Mouse (Mus musculus): Measurements from ENCODE around the gene N4bp2l1. TPM values are rescaled to one million over a fixed set of nuclear protein-coding genes. Genes with fewer than 3 reads are reported as not detected.
"Not testable (repeated sequence)": the region's sequence is repeated elsewhere in the genome, so short reads cannot be mapped to it uniquely, and the experiment has no call there.

Gene N4bp2l1
- 2.8 and 3.9 TPM in 2 replicates for polyA plus RNA-seq (2014; fragmentation: Nextera tagmentation; extraction: Ambion mirVana)

DNA sequence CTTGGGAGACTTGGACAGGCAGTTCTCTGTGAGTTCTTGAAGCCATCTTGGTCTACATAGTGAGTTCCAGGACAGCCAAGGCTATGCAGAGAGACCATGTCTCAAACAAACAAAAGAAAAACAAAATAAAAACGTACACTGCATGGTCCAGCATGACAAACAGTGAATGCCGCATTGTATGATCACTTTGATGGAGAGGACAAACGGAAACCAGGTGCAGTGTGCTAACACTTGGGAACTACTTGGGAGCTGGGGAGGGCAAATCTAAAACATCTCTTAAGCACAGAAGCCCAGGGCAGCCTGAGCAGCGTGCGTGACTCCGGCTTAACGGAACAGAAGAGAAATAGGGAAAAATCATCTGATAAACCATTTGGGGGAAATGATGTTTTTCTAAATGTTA, at the start of gene N4bp2l1:
TSS of gene N4bp2l1 (minus strand) at position 101 of the 400 bp plus-strand sequence.
- H3K36me3 ChIP-seq (ENCODE audit: control insufficient read depth, insufficient read depth, low read length), result no peaks in the 10 kb centered on the region
- peaks cover 18% of the 10 kb centered on the region for H3K27me3 ChIP-seq (ENCODE audit: control insufficient read depth, insufficient read depth, low read length)
- no peak within 1 kb of the TSS for H3K4me3 ChIP-seq (ENCODE audit: low read depth, low read length)
- DNase-seq (ENCODE audit: low spot score) (no peak), ATAC-seq (ENCODE audit: low FRiP score) (no peak)
- H3K4me2 ChIP-seq (replicated peaks; ENCODE audit: low read depth, low read length), result no peak within 1 kb of the TSS
- H3K9me3 ChIP-seq (ENCODE audit: control insufficient read depth, low read length), result no peaks in the 10 kb centered on the region
- peaks cover 7% of the 10 kb centered on the region; the same call in 1 of the 2 replicates for H3K4me1 ChIP-seq (replicated peaks; ENCODE audit: control insufficient read depth, insufficient read depth, low read length)
- WGBS, result 87% methylated on average over 7 of the region's 7 CpGs
- H3K9ac ChIP-seq (ENCODE audit: low read depth, low read length), result no peak within 1 kb of the TSS
- H3K27ac ChIP-seq (ENCODE audit: low read depth, low read length), result no peak within 1 kb of the TSS

DNA sequence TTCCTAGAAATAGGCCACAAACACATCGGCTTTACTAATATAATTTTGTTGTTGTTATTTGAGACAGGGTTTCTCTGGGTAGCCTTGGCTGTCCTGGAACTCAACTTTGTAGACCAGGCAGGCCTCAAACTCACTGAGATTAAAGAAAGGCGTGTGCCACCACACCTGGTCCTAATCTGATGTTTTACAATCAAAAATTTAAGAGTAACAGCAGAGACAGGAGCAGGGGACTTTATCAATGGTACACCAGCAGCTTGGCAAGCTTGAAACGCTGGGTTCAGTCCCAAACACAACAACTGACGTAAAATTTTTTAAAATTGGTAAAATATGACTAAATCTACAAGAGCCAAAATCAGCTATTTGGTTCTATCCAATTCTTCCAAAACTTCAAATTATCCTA, 47.9 kb upstream of the N4bp2l1 start:
- Histone ChIP-seq H3K27me3 (ENCODE audit: control insufficient read depth, insufficient read depth, low read length) (no peaks in the 10 kb centered on the region), H3K9ac (ENCODE audit: low read depth, low read length) (no peak overlapping the region), H3K9me3 (ENCODE audit: control insufficient read depth, low read length) (no peaks in the 10 kb centered on the region), H3K27ac (ENCODE audit: low read depth, low read length) (no peak overlapping the region), H3K4me1 (replicated peaks; ENCODE audit: control insufficient read depth, insufficient read depth, low read length) (no peaks in the 10 kb centered on the region), H3K4me2 (replicated peaks; ENCODE audit: low read depth, low read length) (no peak overlapping the region), H3K36me3 (ENCODE audit: control insufficient read depth, insufficient read depth, low read length) (no peaks in the 10 kb centered on the region), H3K4me3 (ENCODE audit: low read depth, low read length) (no peak overlapping the region)
- DNase-seq (ENCODE audit: low spot score) (no peak), ATAC-seq (ENCODE audit: low FRiP score) (no peak)
- WGBS, result 89% methylated on average over 4 of the region's 4 CpGs

GRCm38 (mm10) chr5:150643390-150643789, 46.4 kb upstream of the N4bp2l1 start:
- H3K9me3 ChIP-seq (ENCODE audit: control insufficient read depth, low read length); H3K4me2 ChIP-seq (replicated peaks; ENCODE audit: low read depth, low read length); H3K27ac ChIP-seq (ENCODE audit: low read depth, low read length); DNase-seq (ENCODE audit: low spot score); ATAC-seq (ENCODE audit: low FRiP score); H3K4me1 ChIP-seq (replicated peaks; ENCODE audit: control insufficient read depth, insufficient read depth, low read length); H3K4me3 ChIP-seq (ENCODE audit: low read depth, low read length); H3K27me3 ChIP-seq (ENCODE audit: control insufficient read depth, insufficient read depth, low read length); H3K36me3 ChIP-seq (ENCODE audit: control insufficient read depth, insufficient read depth, low read length); H3K9ac ChIP-seq (ENCODE audit: low read depth, low read length): not testable (repeated sequence)
- 96% methylated on average over 4 of the region's 4 CpGs for whole genome bisulfite sequencing

DNA sequence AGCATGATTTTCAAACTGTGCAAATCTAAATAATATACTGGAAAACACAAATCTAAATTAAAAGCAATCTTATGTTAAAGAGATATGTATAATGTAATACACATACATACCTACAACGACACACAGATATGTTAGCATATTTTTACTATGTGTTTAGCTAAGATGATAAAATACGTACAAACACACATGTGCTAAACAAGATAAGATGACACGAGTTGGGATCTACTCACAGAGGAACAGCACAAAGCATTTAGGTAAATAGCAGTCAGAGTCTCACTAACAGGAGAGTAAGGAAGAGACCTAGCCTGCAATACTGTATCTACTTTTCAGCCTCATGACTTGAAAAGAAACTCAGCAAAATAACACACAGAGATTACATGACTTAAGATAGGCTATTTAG, 44.5 kb upstream of the N4bp2l1 start:
- Histone ChIP-seq H3K27ac (ENCODE audit: low read depth, low read length) (no peak overlapping the region), H3K9me3 (ENCODE audit: control insufficient read depth, low read length) (no peaks in the 10 kb centered on the region), H3K4me1 (replicated peaks; ENCODE audit: control insufficient read depth, insufficient read depth, low read length) (no peaks in the 10 kb centered on the region), H3K27me3 (ENCODE audit: control insufficient read depth, insufficient read depth, low read length) (no peaks in the 10 kb centered on the region), H3K4me2 (replicated peaks; ENCODE audit: low read depth, low read length) (no peak overlapping the region), H3K4me3 (ENCODE audit: low read depth, low read length) (no peak overlapping the region), H3K9ac (ENCODE audit: low read depth, low read length) (no peak overlapping the region), H3K36me3 (ENCODE audit: control insufficient read depth, insufficient read depth, low read length) (no peaks in the 10 kb centered on the region)
- ATAC-seq (ENCODE audit: low FRiP score), result no peak
- WGBS, result 90% methylated on average over 3 of the region's 3 CpGs
- DNase-seq (ENCODE audit: low spot score), result no peak

DNA sequence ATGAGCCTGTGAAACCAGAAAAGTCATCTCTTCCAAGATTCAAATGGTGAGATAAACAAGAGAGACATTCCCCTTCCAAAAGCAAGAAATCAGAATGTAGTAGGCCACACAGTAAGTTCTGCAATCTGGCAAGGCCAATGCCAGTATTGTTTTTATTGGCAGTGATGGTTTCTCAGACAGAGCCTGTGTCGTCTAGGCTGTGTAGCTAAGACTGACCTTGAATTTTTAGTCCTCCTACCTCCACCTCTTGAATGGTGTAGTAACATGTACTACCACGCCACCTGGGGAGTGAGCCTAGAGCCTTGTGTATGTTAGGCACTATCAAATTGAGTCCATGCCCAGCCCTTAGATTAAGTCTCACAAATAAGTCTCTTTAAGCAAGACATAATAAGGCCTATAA, 32.7 kb upstream of the N4bp2l1 start:
- H3K4me2 ChIP-seq (replicated peaks; ENCODE audit: low read depth, low read length), result no peak overlapping the region
- 89% methylated on average over 2 of the region's 2 CpGs for WGBS
- no peak for ATAC-seq (ENCODE audit: low FRiP score)
- H3K27me3 ChIP-seq (ENCODE audit: control insufficient read depth, insufficient read depth, low read length), result no peaks in the 10 kb centered on the region
- no peak overlapping the region for H3K27ac ChIP-seq (ENCODE audit: low read depth, low read length)
- no peak for DNase-seq (ENCODE audit: low spot score)
- H3K9me3 ChIP-seq (ENCODE audit: control insufficient read depth, low read length), result no peaks in the 10 kb centered on the region
- no peak overlapping the region for H3K4me3 ChIP-seq (ENCODE audit: low read depth, low read length)
- no peaks in the 10 kb centered on the region for H3K4me1 ChIP-seq (replicated peaks; ENCODE audit: control insufficient read depth, insufficient read depth, low read length)
- no peaks in the 10 kb centered on the region for H3K36me3 ChIP-seq (ENCODE audit: control insufficient read depth, insufficient read depth, low read length)
- no peak overlapping the region for H3K9ac ChIP-seq (ENCODE audit: low read depth, low read length)

DNA sequence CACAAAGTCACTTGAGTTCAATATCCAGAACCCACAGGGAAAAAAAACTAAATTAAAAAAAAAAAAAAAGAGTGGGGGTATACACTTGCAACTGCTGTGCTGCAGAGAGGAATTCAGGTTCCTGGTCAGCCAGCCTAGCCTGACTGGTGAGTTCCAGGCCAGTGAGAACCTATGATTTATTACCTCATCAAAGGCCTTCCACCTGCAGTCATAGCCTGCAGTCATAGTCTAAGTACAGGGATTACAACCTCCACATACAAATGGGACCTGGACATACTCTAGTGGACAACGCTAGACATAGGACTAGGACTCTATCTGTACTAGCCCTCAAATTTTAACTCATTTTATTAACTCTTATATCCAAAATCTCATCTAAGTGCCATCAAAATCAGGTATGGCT, 32.3 kb upstream of the N4bp2l1 start:
- H3K4me2 ChIP-seq (replicated peaks; ENCODE audit: low read depth, low read length), result no peak overlapping the region
- no peak overlapping the region for H3K27ac ChIP-seq (ENCODE audit: low read depth, low read length)
- H3K27me3 ChIP-seq (ENCODE audit: control insufficient read depth, insufficient read depth, low read length), result no peaks in the 10 kb centered on the region
- H3K4me1 ChIP-seq (replicated peaks; ENCODE audit: control insufficient read depth, insufficient read depth, low read length), result no peaks in the 10 kb centered on the region
- H3K9ac ChIP-seq (ENCODE audit: low read depth, low read length), result no peak overlapping the region
- no peaks in the 10 kb centered on the region for H3K9me3 ChIP-seq (ENCODE audit: control insufficient read depth, low read length)
- no peak for DNase-seq (ENCODE audit: low spot score)
- H3K36me3 ChIP-seq (ENCODE audit: control insufficient read depth, insufficient read depth, low read length), result no peaks in the 10 kb centered on the region
- WGBS, result 93% methylated on average over 1 of the region's 1 CpGs
- no peak for ATAC-seq (ENCODE audit: low FRiP score)
- no peak overlapping the region for H3K4me3 ChIP-seq (ENCODE audit: low read depth, low read length)

DNA sequence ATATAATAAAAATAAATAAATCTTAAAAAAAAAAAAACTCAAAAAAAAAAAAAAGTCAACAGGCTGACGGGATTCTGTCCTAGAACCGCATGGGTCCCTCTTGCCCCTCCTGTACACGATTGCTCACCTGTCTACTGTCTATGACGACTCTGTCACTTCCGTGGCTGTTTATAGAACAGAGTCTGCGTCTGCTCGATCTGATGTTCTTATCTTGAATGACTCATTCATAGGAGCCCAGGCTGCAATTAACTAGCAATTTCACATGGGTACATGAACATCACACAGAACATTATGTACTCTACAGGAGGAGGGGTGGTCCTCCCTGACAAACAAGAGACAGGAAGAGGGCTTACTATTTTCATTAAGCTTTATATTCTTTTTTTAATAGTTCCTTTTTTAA, 28.5 kb upstream of the N4bp2l1 start:
- WGBS, result 95% methylated on average over 7 of the region's 7 CpGs
- no peaks in the 10 kb centered on the region for H3K27me3 ChIP-seq (ENCODE audit: control insufficient read depth, insufficient read depth, low read length)

GRCm38 (mm10) chr5:150622792-150623191, 25.8 kb upstream of the N4bp2l1 start:
- H3K9me3 ChIP-seq (ENCODE audit: control insufficient read depth, low read length), result no peaks in the 10 kb centered on the region
- H3K27ac ChIP-seq (ENCODE audit: low read depth, low read length), result no peak overlapping the region
- no peak overlapping the region for H3K4me2 ChIP-seq (replicated peaks; ENCODE audit: low read depth, low read length)
- no peak overlapping the region for H3K4me3 ChIP-seq (ENCODE audit: low read depth, low read length)
- H3K27me3 ChIP-seq (ENCODE audit: control insufficient read depth, insufficient read depth, low read length), result no peaks in the 10 kb centered on the region
- no peak overlapping the region for H3K9ac ChIP-seq (ENCODE audit: low read depth, low read length)
- DNase-seq (ENCODE audit: low spot score) (no peak), ATAC-seq (ENCODE audit: low FRiP score) (no peak)
- no peaks in the 10 kb centered on the region for H3K4me1 ChIP-seq (replicated peaks; ENCODE audit: control insufficient read depth, insufficient read depth, low read length)
- H3K36me3 ChIP-seq (ENCODE audit: control insufficient read depth, insufficient read depth, low read length), result no peaks in the 10 kb centered on the region
- WGBS, result 48% methylated on average over 1 of the region's 1 CpGs

More for the DNA sequence above, 28.5 kb upstream of the N4bp2l1 start:
- Histone ChIP-seq H3K4me1 (replicated peaks; ENCODE audit: control insufficient read depth, insufficient read depth, low read length) (no peaks in the 10 kb centered on the region), H3K27ac (ENCODE audit: low read depth, low read length) (no peak overlapping the region), H3K36me3 (ENCODE audit: control insufficient read depth, insufficient read depth, low read length) (no peaks in the 10 kb centered on the region), H3K4me3 (ENCODE audit: low read depth, low read length) (no peak overlapping the region), H3K9me3 (ENCODE audit: control insufficient read depth, low read length) (no peaks in the 10 kb centered on the region), H3K9ac (ENCODE audit: low read depth, low read length) (no peak overlapping the region), H3K4me2 (replicated peaks; ENCODE audit: low read depth, low read length) (no peak overlapping the region)
- DNase-seq (ENCODE audit: low spot score) (no peak), ATAC-seq (ENCODE audit: low FRiP score) (no peak)

- H3K9ac ChIP-seq (ENCODE audit: low read depth, low read length), result no peak overlapping the region
- no peak overlapping the region for H3K4me2 ChIP-seq (replicated peaks; ENCODE audit: low read depth, low read length)
- H3K4me1 ChIP-seq (replicated peaks; ENCODE audit: control insufficient read depth, insufficient read depth, low read length), result no peaks in the 10 kb centered on the region
- no peaks in the 10 kb centered on the region for H3K27me3 ChIP-seq (ENCODE audit: control insufficient read depth, insufficient read depth, low read length)
- ATAC-seq (ENCODE audit: low FRiP score), result no peak
- WGBS, result 93% methylated on average over 3 of the region's 3 CpGs
- H3K27ac ChIP-seq (ENCODE audit: low read depth, low read length), result no peak overlapping the region
- H3K36me3 ChIP-seq (ENCODE audit: control insufficient read depth, insufficient read depth, low read length), result no peaks in the 10 kb centered on the region
- no peak for DNase-seq (ENCODE audit: low spot score)
- H3K9me3 ChIP-seq (ENCODE audit: control insufficient read depth, low read length), result no peaks in the 10 kb centered on the region
- no peak overlapping the region for H3K4me3 ChIP-seq (ENCODE audit: low read depth, low read length)
Measured at GRCm38 (mm10) chr5:150621592-150621991, 24.6 kb upstream of the N4bp2l1 start.

Measured in hindbrain, embryonic 11.5 days (tissue).